Mouse (Mus musculus): ENCODE data around the gene Fam219b. TPM values are rescaled to one million over a fixed set of nuclear protein-coding genes. Genes with fewer than 3 reads are reported as not detected.

The Fam219b gene
- total and polyA plus RNA-seq, 2 experiments = 5.4 to 6.7 TPM

- WGBS = 20% methylated on average over 7 of the region's 7 CpGs
- peaks cover 6% of the 10 kb centered on the region for H3K4me1 ChIP-seq (ENCODE audit: control insufficient read depth, insufficient read depth, low read length)
- DNase-seq (ENCODE audit: extremely low read depth, low read depth, low spot score) = no peak
- TF ChIP-seq CTCF (IDR thresholded peaks at IDR 0.05; ENCODE audit: low read depth, low read length) (no peak), POLR2A (IDR thresholded peaks at IDR 0.05; ENCODE audit: extremely low read depth, insufficient read depth, low read length) (no peak)
- no peak overlapping the region for H3K27ac ChIP-seq (replicated peaks; ENCODE audit: insufficient read depth, low read depth, low read length)
- no peak overlapping the region; the same call in 1 of the 2 replicates for H3K4me3 ChIP-seq (ENCODE audit: insufficient read depth, low read depth, low read length)
- peaks cover 15% of the 10 kb centered on the region; the same call in 1 of the 2 replicates for H3K79me2 ChIP-seq (ENCODE audit: control insufficient read depth, insufficient read depth, low read length)
- no peaks in the 10 kb centered on the region for H3K36me3 ChIP-seq (ENCODE audit: control insufficient read depth, insufficient read depth, low read length)
- H3K9ac ChIP-seq (ENCODE audit: low read depth, low read length) = no peak overlapping the region
- H3K27me3 ChIP-seq (ENCODE audit: control insufficient read depth, insufficient read depth, low read length) = no peaks in the 10 kb centered on the region
Measured at GRCm38 (mm10) chr9:57560263-57560662, 22.9 kb downstream of the Fam219b start.

- Histone ChIP-seq H3K36me3 (ENCODE audit: control insufficient read depth, insufficient read depth, low read length) (no peaks in the 10 kb centered on the region), H3K27me3 (ENCODE audit: control insufficient read depth, insufficient read depth, low read length) (no peaks in the 10 kb centered on the region), H3K27ac (replicated peaks; ENCODE audit: insufficient read depth, low read depth, low read length) (peak within 1 kb of the TSS; percentile 79), H3K4me3 (ENCODE audit: insufficient read depth, low read depth, low read length) (peak within 1 kb of the TSS; percentile 69), H3K4me1 (ENCODE audit: control insufficient read depth, insufficient read depth, low read length) (peaks cover 9% of the 10 kb centered on the region), H3K79me2 (ENCODE audit: control insufficient read depth, insufficient read depth, low read length) (peaks cover 22% of the 10 kb centered on the region; the same call in 1 of the 2 replicates), H3K9ac (ENCODE audit: low read depth, low read length) (peak within 1 kb of the TSS; percentile 73)
- DNase-seq (ENCODE audit: extremely low read depth, low read depth, low spot score) = peak; percentile 89
- WGBS = under 1% methylated on average over 37 of the region's 37 CpGs
- TF ChIP-seq POLR2A (IDR thresholded peaks at IDR 0.05; ENCODE audit: extremely low read depth, insufficient read depth, low read length) (peak; percentile 72), CTCF (IDR thresholded peaks at IDR 0.05; ENCODE audit: low read depth, low read length) (no peak)
Measured at GRCm38 (mm10) chr9:57560861-57561710, 23.8 kb downstream of the Fam219b start, which contains the start of gene Scamp2. Gene Scamp2, plus strand, starts transcription at chr9:57560943.

DNA sequence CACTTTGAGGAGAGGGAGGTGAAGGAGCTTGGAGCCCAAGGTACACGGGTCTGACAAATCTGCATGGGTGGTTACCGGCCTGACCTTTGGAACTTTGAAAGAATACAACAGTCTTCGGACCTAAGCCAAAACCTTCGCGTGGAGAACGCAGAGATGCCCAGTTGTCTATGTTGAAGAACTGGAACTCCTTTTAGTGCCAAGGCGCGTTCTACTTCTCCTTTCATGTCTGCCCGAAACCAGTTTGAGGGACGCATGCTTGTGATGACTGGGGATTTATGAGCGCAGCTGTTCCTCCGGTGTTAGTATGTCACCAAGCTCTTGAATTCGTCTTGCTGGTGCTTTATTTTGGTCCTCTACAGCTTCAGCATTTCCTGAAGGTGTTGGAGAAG is 24.4 kb downstream of the Fam219b start:
- Histone ChIP-seq H3K4me1 (ENCODE audit: control insufficient read depth, insufficient read depth, low read length) (peaks cover 11% of the 10 kb centered on the region), H3K36me3 (ENCODE audit: control insufficient read depth, insufficient read depth, low read length) (no peaks in the 10 kb centered on the region), H3K79me2 (ENCODE audit: control insufficient read depth, insufficient read depth, low read length) (peaks cover 22% of the 10 kb centered on the region; the same call in 1 of the 2 replicates), H3K9ac (ENCODE audit: low read depth, low read length) (no peak overlapping the region), H3K27ac (replicated peaks; ENCODE audit: insufficient read depth, low read depth, low read length) (no peak overlapping the region), H3K4me3 (ENCODE audit: insufficient read depth, low read depth, low read length) (no peak overlapping the region; the same call in 1 of the 2 replicates), H3K27me3 (ENCODE audit: control insufficient read depth, insufficient read depth, low read length) (no peaks in the 10 kb centered on the region)
- DNase-seq (ENCODE audit: extremely low read depth, low read depth, low spot score) = no peak
- no peak for TF ChIP-seq CTCF (IDR thresholded peaks at IDR 0.05; ENCODE audit: low read depth, low read length)
- no peak for TF ChIP-seq POLR2A (IDR thresholded peaks at IDR 0.05; ENCODE audit: extremely low read depth, insufficient read depth, low read length)
- WGBS = 63% methylated on average over 13 of the region's 13 CpGs

DNA sequence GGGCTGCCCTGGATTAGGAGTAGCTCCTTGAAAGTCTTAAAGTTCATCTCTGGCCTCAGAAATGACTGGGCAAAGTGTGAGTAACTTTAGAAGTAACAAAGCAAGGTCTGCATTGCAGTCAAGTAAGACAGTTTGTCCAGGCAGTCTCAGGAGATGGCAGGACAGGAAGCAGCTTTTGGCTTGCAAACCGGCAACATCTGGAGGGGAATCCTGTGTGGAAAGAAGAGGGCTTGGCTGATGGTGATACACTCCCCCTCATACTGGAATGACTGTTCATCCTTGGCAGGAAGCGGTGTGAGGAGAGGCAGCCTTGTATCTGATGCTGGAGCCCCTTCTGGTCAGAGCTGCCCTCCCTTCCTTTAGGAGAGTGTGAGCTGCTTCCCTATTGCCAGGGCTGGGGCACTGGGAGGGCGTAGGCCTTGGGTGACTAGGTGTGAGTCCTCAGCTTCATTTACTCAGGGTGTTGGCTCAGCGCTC is 25.6 kb downstream of the Fam219b start:
- no peak overlapping the region for H3K9ac ChIP-seq (ENCODE audit: low read depth, low read length)
- H3K27me3 ChIP-seq (ENCODE audit: control insufficient read depth, insufficient read depth, low read length) = no peaks in the 10 kb centered on the region
- WGBS = 69% methylated on average over 4 of the region's 4 CpGs
- no peak overlapping the region for H3K27ac ChIP-seq (replicated peaks; ENCODE audit: insufficient read depth, low read depth, low read length)
- TF ChIP-seq POLR2A (IDR thresholded peaks at IDR 0.05; ENCODE audit: extremely low read depth, insufficient read depth, low read length) = no peak
- H3K4me1 ChIP-seq (ENCODE audit: control insufficient read depth, insufficient read depth, low read length) = peaks cover 11% of the 10 kb centered on the region
- peaks cover 28% of the 10 kb centered on the region; the same call in 1 of the 2 replicates for H3K79me2 ChIP-seq (ENCODE audit: control insufficient read depth, insufficient read depth, low read length)
- no peaks in the 10 kb centered on the region; the same call in 1 of the 2 replicates for H3K36me3 ChIP-seq (ENCODE audit: control insufficient read depth, insufficient read depth, low read length)
- DNase-seq (ENCODE audit: extremely low read depth, low read depth, low spot score) = no peak
- no peak overlapping the region for H3K4me3 ChIP-seq (ENCODE audit: insufficient read depth, low read depth, low read length)

DNA sequence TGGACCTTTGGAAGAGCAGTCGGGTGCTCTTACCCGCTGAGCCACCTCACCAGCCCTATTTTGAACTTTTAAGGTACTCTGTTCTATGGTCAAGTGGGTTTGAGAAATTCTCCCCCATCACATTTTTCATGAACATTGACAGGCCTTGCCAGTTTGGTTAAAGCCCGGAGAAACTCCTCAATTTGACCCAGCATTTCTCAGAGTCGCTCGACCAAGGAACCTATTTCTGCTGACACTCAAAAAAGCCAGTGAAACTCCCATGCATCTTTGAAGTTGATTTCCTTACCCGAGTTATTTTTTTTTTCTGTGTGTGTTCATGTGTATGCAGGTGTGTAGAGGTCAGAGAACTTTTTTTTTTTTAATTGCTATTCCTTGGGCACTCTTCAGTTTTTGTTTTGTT is 27.3 kb downstream of the Fam219b start:
- TF ChIP-seq POLR2A (IDR thresholded peaks at IDR 0.05; ENCODE audit: extremely low read depth, insufficient read depth, low read length) = no peak
- no peak for TF ChIP-seq CTCF (IDR thresholded peaks at IDR 0.05; ENCODE audit: low read depth, low read length)
- Histone ChIP-seq H3K27me3 (ENCODE audit: control insufficient read depth, insufficient read depth, low read length) (no peaks in the 10 kb centered on the region), H3K9ac (ENCODE audit: low read depth, low read length) (no peak overlapping the region), H3K79me2 (ENCODE audit: control insufficient read depth, insufficient read depth, low read length) (peaks cover 33% of the 10 kb centered on the region; the same call in 1 of the 2 replicates), H3K27ac (replicated peaks; ENCODE audit: insufficient read depth, low read depth, low read length) (no peak overlapping the region), H3K4me1 (ENCODE audit: control insufficient read depth, insufficient read depth, low read length) (peaks cover 11% of the 10 kb centered on the region), H3K4me3 (ENCODE audit: insufficient read depth, low read depth, low read length) (no peak overlapping the region), H3K36me3 (ENCODE audit: control insufficient read depth, insufficient read depth, low read length) (peaks cover 2% of the 10 kb centered on the region)
- WGBS = 76% methylated on average over 6 of the region's 6 CpGs
- DNase-seq (ENCODE audit: extremely low read depth, low read depth, low spot score) = no peak
